Mouse (Mus musculus): ENCODE results near the gene Cdc42bpg. TPM values are rescaled to one million over a fixed set of nuclear protein-coding genes. Genes with fewer than 3 reads are reported as not detected.

Cdc42bpg gene
- total RNA-seq, 4 experiments from 2014 or later: 14.7 to 17.1 (median 15.4) TPM

DNA sequence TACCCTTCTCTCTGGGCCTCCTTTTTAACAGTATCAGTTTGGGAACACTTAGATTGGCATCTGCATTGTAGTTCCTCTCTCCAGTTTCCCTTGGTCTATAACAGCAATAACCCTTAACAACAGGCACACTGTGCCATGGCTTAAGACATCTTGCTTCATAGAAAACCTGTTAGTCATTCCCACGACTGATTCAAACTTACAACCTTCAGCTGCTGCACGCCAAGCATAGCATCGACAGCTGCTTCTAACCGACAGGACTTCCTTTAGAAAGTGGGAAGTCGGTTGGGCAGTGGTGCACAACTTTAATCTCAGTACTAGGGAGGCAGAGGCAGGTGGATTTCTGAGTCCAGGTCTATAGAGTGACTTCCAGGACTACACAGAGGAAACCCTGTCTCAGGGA, 24.9 kb downstream of the Cdc42bpg start:
- DNase-seq (ENCODE audit: low spot score): no peak

GRCm38 (mm10) chr19:6331719-6332516, 25.7 kb downstream of the Cdc42bpg start:
- DNase-seq (ENCODE audit: low spot score): peak; percentile 71

DNA sequence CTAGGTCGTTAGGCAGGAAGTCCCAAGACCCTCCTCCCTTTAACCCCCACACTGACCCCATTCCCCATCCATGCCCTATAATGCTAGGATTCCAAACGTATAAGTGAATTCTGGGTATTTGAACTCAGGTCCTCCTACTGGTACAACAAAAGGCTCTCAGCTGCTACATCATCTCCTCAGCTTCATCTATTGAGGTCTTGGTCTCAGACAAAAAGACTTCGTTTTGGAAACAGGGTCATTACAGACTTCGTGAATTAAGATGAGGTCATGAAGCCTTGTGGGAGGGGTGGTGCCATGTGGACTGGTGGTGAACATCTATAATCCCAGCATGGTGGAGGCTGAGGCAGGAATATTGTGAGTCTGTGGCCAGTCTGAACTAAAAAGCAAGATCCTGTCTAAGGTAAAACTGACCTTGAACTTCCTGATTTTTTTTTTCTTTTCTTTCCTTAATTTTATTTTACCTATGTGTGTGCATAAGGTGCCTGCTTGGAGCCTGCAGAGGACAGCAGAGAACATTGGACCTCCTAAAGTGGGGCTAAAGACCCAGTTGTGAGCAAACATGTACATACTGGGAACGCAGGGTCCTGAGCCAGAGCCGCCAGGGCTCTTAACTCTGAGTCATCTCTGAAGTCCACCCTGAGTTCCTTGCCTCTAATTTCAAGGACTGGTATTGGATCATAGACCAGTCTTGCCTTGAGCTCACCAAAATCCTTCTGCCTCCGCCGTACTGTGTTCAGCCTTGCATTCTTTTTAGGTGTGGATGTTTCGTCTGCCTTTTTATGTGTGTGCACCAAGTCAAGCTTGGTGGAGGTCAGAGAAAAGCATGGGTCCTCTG, 27.7 kb downstream of the Cdc42bpg start:
- DNase-seq (ENCODE audit: low spot score): no peak

DNA sequence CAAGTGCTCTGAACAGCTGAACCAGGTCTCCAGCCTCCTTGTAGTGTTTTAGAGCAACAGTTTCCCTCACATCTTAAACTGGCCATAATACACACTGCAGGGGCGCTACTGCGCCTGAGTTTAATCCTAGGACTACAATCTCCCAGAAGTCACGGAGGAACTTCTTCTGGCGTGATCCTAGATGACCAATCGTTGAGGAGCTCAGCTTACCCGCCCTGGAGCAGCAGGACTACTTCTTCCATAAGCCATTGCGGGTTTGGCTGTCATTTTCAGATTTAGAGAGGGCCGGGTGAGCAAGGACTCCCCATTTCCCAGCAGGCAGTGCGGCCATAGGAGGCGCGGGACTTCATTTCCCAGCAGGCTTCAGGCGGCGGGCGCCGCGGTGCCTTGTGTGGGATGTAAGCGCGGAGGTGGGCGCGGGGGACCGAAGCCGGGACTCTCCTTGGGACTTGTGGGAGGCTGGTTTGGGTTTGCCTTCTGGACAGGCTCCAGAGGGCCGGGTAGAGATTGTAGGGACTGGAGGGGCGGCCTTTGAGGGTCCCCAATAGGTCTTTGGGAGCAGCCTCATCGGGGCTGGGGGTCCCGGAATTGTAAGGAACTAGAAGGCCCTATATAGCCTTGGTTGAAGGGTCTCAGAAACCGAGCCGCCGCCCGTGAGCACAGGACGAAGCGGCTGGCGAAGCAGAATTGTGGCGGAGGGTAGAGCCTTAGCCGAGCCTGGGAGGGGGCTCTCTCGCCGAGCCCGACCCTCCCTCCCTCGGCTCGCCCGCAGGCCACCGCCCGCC, 28.6 kb downstream of the Cdc42bpg start, which contains the start of gene Men1:
Men1 (plus strand) TSS at position 307 of the 785 bp plus-strand sequence.
- peak; percentile 98 for DNase-seq (ENCODE audit: low spot score)

DNA sequence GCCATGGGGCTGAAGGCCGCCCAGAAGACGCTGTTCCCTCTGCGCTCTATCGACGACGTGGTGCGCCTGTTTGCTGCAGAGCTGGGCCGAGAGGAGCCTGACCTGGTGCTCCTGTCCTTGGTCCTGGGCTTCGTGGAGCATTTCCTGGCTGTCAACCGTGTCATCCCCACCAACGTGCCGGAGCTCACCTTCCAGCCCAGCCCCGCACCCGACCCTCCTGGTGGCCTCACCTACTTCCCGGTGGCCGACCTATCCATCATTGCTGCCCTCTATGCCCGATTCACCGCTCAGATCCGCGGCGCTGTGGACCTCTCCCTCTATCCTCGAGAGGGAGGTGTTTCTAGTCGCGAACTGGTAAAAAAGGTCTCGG, 29.2 kb downstream of the Cdc42bpg start:
- DNase-seq (ENCODE audit: low spot score): no peak

GRCm38 (mm10) chr19:6336920-6337319, 30.7 kb downstream of the Cdc42bpg start:
- DNase-seq (ENCODE audit: low spot score): no peak

GRCm38 (mm10) chr19:6338171-6338570, 31.9 kb downstream of the Cdc42bpg start:
- DNase-seq (ENCODE audit: low spot score): no peak

DNA sequence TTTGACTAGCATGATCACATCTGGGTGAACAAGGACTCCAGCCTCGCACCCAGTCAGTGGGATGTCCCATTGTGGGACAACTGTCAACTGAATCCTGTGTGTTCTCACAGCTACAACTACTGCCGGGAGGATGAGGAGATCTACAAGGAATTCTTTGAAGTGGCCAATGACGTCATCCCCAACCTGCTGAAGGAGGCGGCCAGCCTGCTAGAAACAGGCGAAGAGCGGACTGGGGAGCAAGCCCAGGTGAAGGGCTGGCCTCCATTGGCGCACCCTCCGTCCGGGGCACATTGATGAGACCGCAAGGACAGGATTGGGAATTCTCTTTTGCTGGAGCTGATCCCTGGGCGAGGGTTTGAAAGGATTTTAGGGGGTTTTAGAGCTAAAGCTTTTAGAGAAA, 32.5 kb downstream of the Cdc42bpg start:
- DNase-seq (ENCODE audit: low spot score): no peak

- DNase-seq (ENCODE audit: low spot score): no peak
Observed at GRCm38 (mm10) chr19:6339191-6339590, 32.9 kb downstream of the Cdc42bpg start.

GRCm38 (mm10) chr19:6339890-6340504, 33.7 kb downstream of the Cdc42bpg start:
- DNase-seq (ENCODE audit: low spot score): no peak

- peak; percentile 81 for DNase-seq (ENCODE audit: low spot score)
Observed at GRCm38 (mm10) chr19:6340524-6341452, 34.5 kb downstream of the Cdc42bpg start, which contains the start of gene Map4k2. Gene Map4k2, plus strand, starts transcription at chr19:6341135.

DNA sequence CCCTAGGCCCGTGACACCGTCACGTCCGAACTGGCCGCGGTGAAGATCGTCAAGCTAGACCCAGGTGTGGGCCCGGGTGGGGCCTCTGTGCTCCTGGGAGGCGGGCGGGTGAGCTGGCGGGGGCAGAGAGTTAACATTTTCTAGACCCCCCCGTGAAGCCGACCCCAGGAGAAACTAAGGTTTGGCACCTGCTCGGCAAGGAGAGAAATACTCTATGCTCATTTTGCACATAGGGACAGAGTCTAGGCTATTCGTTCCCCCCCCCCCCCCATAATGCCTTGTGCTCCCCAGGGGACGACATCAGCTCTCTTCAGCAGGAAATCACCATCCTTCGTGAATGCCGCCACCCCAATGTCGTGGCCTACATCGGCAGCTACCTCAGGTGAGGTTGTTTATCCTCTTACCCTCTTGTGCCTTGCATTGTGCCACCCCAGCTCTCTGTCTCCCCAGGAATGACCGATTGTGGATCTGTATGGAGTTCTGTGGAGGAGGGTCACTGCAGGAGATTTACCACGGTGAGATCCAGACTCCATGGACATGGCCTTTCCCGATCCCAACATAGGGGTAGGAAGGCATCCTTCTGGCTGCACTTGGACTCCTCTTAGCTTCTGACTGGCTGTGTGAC, 35.3 kb downstream of the Cdc42bpg start:
- no peak for DNase-seq (ENCODE audit: low spot score)

DNA sequence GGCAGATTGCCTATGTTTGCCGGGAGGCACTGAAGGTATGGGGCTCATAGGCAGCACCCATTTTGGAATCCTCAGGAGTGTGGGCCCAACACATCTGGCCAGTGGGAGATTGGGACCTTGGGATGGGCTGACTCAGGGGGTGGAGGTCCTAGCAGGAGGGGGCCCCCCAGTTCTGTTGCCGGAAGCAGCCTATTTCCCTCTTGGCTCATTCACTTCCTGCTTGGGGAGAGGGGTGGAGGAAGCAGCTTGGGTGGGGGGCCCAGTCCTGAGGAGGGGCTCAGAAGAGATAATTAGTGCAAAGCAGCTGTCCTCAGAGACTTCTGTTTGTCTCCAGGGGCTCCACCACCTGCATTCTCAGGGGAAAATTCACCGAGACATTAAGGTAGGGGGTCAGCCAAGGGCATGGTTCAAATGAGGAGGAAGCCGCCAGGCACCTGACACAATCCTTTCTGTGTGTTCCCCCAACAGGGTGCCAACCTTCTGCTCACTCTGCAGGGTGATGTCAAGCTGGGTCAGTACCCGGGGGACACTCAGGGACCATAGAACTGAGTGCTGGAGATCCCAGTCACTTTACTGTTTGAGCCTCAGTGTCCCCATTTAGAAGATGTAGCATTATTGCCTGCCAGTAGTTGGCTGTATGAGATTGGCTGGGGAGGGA, 36.1 kb downstream of the Cdc42bpg start:
- no peak for DNase-seq (ENCODE audit: low spot score)

DNA sequence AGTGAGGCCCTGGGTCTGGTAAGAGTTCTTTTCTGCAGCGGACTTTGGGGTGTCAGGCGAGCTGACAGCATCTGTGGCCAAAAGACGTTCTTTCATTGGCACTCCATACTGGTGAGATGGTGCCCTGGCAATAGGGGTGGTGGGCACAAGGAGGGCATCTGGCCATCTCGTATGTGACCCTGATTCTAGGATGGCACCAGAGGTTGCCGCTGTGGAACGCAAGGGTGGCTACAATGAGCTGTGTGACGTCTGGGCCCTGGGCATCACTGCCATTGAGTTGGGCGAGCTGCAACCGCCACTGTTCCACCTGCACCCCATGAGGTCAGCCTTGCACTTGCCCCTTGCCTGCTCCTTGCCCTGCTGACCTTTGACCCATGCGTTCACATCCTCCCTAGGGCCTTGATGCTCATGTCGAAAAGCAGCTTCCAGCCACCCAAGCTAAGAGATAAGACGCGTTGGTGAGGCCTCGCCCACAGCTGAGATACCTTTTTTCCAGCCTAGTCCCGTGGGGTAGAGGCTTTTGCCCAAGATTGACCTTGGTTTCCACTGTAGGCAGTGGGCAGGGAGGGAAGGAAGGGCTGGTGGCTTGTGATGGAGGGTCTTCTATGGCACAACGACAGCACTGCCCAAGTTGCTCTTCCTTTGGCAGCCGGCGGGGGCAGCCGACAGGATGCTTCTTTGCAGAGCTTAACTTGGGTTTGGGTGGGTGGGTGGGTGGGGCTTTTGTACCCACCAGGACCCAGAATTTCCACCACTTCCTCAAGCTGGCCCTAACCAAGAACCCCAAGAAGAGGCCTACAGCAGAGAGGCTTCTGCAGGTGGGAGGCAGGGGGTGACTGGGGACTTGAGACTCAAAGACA, 37.0 kb downstream of the Cdc42bpg start:
- no peak for DNase-seq (ENCODE audit: low spot score)

- DNase-seq (ENCODE audit: low spot score): no peak
Observed at GRCm38 (mm10) chr19:6343996-6344395, 37.7 kb downstream of the Cdc42bpg start.

DNA sequence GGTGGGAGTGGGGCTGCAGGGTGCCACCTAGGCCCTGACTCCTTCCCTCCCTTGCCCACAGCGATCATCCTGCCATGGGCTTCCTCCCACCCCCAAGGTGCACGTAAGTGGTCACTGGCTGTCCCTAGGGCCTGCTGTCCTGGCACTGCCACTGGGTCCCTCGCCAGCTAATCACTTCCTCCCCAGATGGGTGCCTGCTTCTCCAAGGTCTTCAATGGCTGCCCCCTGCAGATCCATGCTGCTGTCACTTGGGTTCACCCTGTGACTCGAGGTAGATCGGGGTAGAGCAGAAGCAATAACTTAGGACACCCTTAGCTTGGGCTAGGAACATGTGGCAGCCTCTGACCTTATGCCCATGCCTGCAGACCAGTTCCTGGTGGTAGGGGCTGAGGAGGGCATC, 39.8 kb downstream of the Cdc42bpg start:
- DNase-seq (ENCODE audit: low spot score): no peak

GRCm38 (mm10) chr19:6346661-6347060, 40.4 kb downstream of the Cdc42bpg start:
- DNase-seq (ENCODE audit: low spot score): no peak

- DNase-seq (ENCODE audit: low spot score): no peak
Observed at GRCm38 (mm10) chr19:6347615-6348014, 41.4 kb downstream of the Cdc42bpg start.
